Mouse (Mus musculus): ENCODE data around the gene Plin2. TPM values are rescaled to one million over a fixed set of nuclear protein-coding genes. Genes with fewer than 3 reads are reported as not detected.
A peak's percentile ranks its signal among the peaks of the same experiment; 100 is the strongest.

Plin2 gene
- polyA plus RNA-seq, 1 experiment from 2014 or later, result 51.9 TPM

GRCm38 (mm10) chr4:86620506-86620905, 49.4 kb downstream of the Plin2 start:
- Histone ChIP-seq H3K4me1 (replicated peaks) (no peaks in the 10 kb centered on the region), H3K9ac (no peak overlapping the region), H3K27me3 (no peaks in the 10 kb centered on the region), H3K4me3 (no peak overlapping the region), H3K36me3 (no peaks in the 10 kb centered on the region), H3K4me2 (no peak overlapping the region), H3K9me3 (no peaks in the 10 kb centered on the region), H3K27ac (replicated peaks) (no peak overlapping the region)
- no peak for ATAC-seq (ENCODE audit: low FRiP score, low read depth)
- 73% methylated on average over 2 of the region's 2 CpGs for WGBS

GRCm38 (mm10) chr4:86612289-86612620, 57.6 kb downstream of the Plin2 start:
- ATAC-seq (ENCODE audit: low FRiP score, low read depth), result no peak; the same call in 1 of the 2 replicates
- peaks cover 25% of the 10 kb centered on the region for H3K4me1 ChIP-seq (replicated peaks)
- WGBS, result 44% methylated on average over 8 of the region's 8 CpGs

GRCm38 (mm10) chr4:86611524-86612288, 58.2 kb downstream of the Plin2 start, which contains the start of gene Haus6:
Haus6 (minus strand) TSS chr4:86612055.
- no peaks in the 10 kb centered on the region for H3K36me3 ChIP-seq
- WGBS, result under 1% methylated on average over 59 of the region's 59 CpGs
- H3K4me3 ChIP-seq, result peak within 1 kb of the TSS; percentile 61
- peak within 1 kb of the TSS; percentile 97 for H3K4me2 ChIP-seq
- ATAC-seq (ENCODE audit: low FRiP score, low read depth), result peak; percentile 100
- H3K9ac ChIP-seq, result peak within 1 kb of the TSS; percentile 59
- H3K27me3 ChIP-seq, result no peaks in the 10 kb centered on the region
- peak within 1 kb of the TSS; percentile 71 for H3K27ac ChIP-seq (replicated peaks)
- H3K9me3 ChIP-seq, result no peaks in the 10 kb centered on the region
- H3K4me1 ChIP-seq (replicated peaks), result peaks cover 25% of the 10 kb centered on the region

More at GRCm38 (mm10) chr4:86612289-86612620, 57.6 kb downstream of the Plin2 start:
- H3K36me3 ChIP-seq, result no peaks in the 10 kb centered on the region
- H3K9me3 ChIP-seq, result no peaks in the 10 kb centered on the region
- peak overlapping the region; percentile 71 for H3K27ac ChIP-seq (replicated peaks)
- H3K9ac ChIP-seq, result peak overlapping the region; percentile 49
- H3K4me2 ChIP-seq, result peak overlapping the region; percentile 97
- H3K4me3 ChIP-seq, result peak overlapping the region; percentile 61
- H3K27me3 ChIP-seq, result no peaks in the 10 kb centered on the region

Other genes starting within 250 kb of the Plin2 start
- not detected in 2 replicates for gene Saxo1, start 111.7 kb downstream of the Plin2 start, polyA plus RNA-seq (2015; fragmentation: Nextera tagmentation; extraction: Ambion mirVana)
- 104 and 111 TPM in 2 replicates for gene Rraga, start 94.4 kb downstream of the Plin2 start, polyA plus RNA-seq (2015; fragmentation: Nextera tagmentation; extraction: Ambion mirVana)
- gene Haus6, start 58.0 kb downstream of the Plin2 start, polyA plus RNA-seq (2015; fragmentation: Nextera tagmentation; extraction: Ambion mirVana), result 6.5 and 7.5 TPM in 2 replicates
- 3.1 and 3.4 TPM in 2 replicates for gene Dennd4c, start 78.5 kb upstream of the Plin2 start, polyA plus RNA-seq (2015; fragmentation: Nextera tagmentation; extraction: Ambion mirVana)
- gene Rps6, start 187.4 kb upstream of the Plin2 start, polyA plus RNA-seq (2015; fragmentation: Nextera tagmentation; extraction: Ambion mirVana), result 374 and 396 TPM in 2 replicates
- gene Acer2, start 204.3 kb upstream of the Plin2 start, polyA plus RNA-seq (2015; fragmentation: Nextera tagmentation; extraction: Ambion mirVana), result 18.0 and 20.2 TPM in 2 replicates

Data from hindbrain, embryonic 15.5 days (tissue).